Mouse (Mus musculus): Measurements from ENCODE around the gene Olfr143. TPM values are rescaled to one million over a fixed set of nuclear protein-coding genes. Genes with fewer than 3 reads are reported as not detected.

The Olfr143 gene
- polyA plus RNA-seq (2016; fragmentation: Nextera tagmentation; extraction: Ambion mirVana): not detected in 2 replicates

- Histone ChIP-seq H3K27ac (replicated peaks) (no peak within 1 kb of the TSS), H3K27me3 (replicated peaks; ENCODE audit: low read depth, poor library complexity, severe bottlenecking) (no peaks in the 10 kb centered on the region), H3K4me1 (no peaks in the 10 kb centered on the region), H3K4me3 (no peak within 1 kb of the TSS), H3K36me3 (replicated peaks) (no peaks in the 10 kb centered on the region), H3K9me3 (no peaks in the 10 kb centered on the region)
- DNase-seq (ENCODE audit: low spot score): no peak
Observed at GRCm38 (mm10) chr9:38252474-38252873, at the start of gene Olfr143. TSS of gene Olfr143 (plus strand) at chr9:38252774.

GRCm38 (mm10) chr9:38208065-38208464, 44.5 kb upstream of the Olfr143 start, which contains the start of gene Olfr893:
TSS of gene Olfr893 (plus strand) at chr9:38208365.
- DNase-seq (ENCODE audit: low spot score): no peak
- Histone ChIP-seq H3K4me1 (no peaks in the 10 kb centered on the region), H3K9me3 (peaks cover 3% of the 10 kb centered on the region; the same call in 1 of the 2 replicates), H3K27ac (replicated peaks) (no peak within 1 kb of the TSS), H3K36me3 (replicated peaks) (no peaks in the 10 kb centered on the region), H3K27me3 (replicated peaks; ENCODE audit: low read depth, poor library complexity, severe bottlenecking) (no peaks in the 10 kb centered on the region), H3K4me3 (no peak within 1 kb of the TSS)
- 88% methylated on average over 3 of the region's 3 CpGs for WGBS

DNA sequence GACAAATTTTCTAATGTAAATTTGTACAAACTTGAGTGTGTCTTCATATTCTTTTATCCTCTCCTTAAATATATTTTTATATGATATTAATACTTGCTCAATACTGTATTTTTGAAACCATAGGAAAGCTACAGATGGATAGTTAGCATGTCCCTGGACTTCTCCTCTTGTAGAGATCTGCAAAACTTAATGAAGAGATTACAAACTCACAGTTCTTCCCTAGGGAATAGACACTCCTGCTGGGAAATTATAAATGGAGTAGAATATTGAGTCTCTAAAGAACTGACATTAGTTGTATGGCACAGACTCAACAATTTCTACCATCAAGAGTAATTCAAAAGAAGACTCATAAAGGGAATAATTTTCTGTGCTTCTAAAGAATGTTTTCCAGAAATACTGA, 34.8 kb upstream of the Olfr143 start, which contains the start of gene Olfr894:
TSS of gene Olfr894 (plus strand) at position 301 of the 400 bp plus-strand sequence.
- DNase-seq (ENCODE audit: low spot score): no peak
- Histone ChIP-seq H3K27ac (replicated peaks) (no peak within 1 kb of the TSS), H3K4me3 (no peak within 1 kb of the TSS), H3K9me3 (no peaks in the 10 kb centered on the region), H3K4me1 (no peaks in the 10 kb centered on the region), H3K36me3 (replicated peaks) (no peaks in the 10 kb centered on the region), H3K27me3 (replicated peaks; ENCODE audit: low read depth, poor library complexity, severe bottlenecking) (no peaks in the 10 kb centered on the region)

- Histone ChIP-seq H3K27ac (replicated peaks) (no peak within 1 kb of the TSS), H3K4me1 (no peaks in the 10 kb centered on the region), H3K27me3 (replicated peaks; ENCODE audit: low read depth, poor library complexity, severe bottlenecking) (no peaks in the 10 kb centered on the region), H3K4me3 (no peak within 1 kb of the TSS), H3K9me3 (no peaks in the 10 kb centered on the region), H3K36me3 (replicated peaks) (no peaks in the 10 kb centered on the region)
- no peak for DNase-seq (ENCODE audit: low spot score)
Observed at GRCm38 (mm10) chr9:38267551-38267950, 15.0 kb downstream of the Olfr143 start, which contains the start of gene Olfr895. TSS of gene Olfr895 (plus strand) at chr9:38267851.

DNA sequence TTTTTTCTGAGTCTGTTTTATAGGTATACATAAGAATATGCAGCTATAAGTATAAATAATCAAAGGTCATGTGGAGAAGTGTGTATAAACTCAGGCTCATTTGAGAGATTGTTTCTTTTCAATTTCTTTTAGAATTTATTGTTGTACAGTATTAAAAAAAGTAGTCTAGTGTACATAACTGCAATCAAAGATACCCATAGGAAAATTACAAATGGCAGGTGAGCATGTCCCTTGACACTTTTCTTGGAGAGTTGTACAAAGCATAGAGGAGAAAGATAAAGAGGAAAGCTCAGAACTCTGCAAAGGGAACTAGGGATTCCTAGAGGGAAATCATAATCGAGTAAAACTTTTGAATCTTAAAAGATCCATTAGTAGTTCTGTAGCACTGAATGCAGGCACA, 38.2 kb downstream of the Olfr143 start, which contains the start of gene Olfr896-ps1:
TSS of gene Olfr896-ps1 (plus strand) at position 301 of the 400 bp plus-strand sequence.
- Histone ChIP-seq H3K27ac (replicated peaks) (no peak within 1 kb of the TSS), H3K4me1 (no peaks in the 10 kb centered on the region), H3K36me3 (replicated peaks) (no peaks in the 10 kb centered on the region), H3K4me3 (no peak within 1 kb of the TSS), H3K27me3 (replicated peaks; ENCODE audit: low read depth, poor library complexity, severe bottlenecking) (no peaks in the 10 kb centered on the region), H3K9me3 (no peaks in the 10 kb centered on the region)
- DNase-seq (ENCODE audit: low spot score): no peak
- WGBS: 83% methylated on average over 1 of the region's 1 CpGs

Other genes with a start within 250 kb of the Olfr143 start
- not detected in 2 replicates for gene Olfr883, start 227.0 kb upstream of the Olfr143 start, polyA plus RNA-seq (2016; fragmentation: Nextera tagmentation; extraction: Ambion mirVana)
- not detected in 2 replicates for gene Olfr884, start 206.2 kb upstream of the Olfr143 start, polyA plus RNA-seq (2016; fragmentation: Nextera tagmentation; extraction: Ambion mirVana)
- not detected in 2 replicates for gene Olfr885, start 191.5 kb upstream of the Olfr143 start, polyA plus RNA-seq (2016; fragmentation: Nextera tagmentation; extraction: Ambion mirVana)
- gene Olfr887, start 168.7 kb upstream of the Olfr143 start, polyA plus RNA-seq (2016; fragmentation: Nextera tagmentation; extraction: Ambion mirVana): not detected in 2 replicates
- gene Olfr888, start 144.6 kb upstream of the Olfr143 start, polyA plus RNA-seq (2016; fragmentation: Nextera tagmentation; extraction: Ambion mirVana): not detected in 2 replicates
- gene Olfr889, start 137.6 kb upstream of the Olfr143 start, polyA plus RNA-seq (2016; fragmentation: Nextera tagmentation; extraction: Ambion mirVana): 0.19 and 0.26 TPM in 2 replicates
- not detected in 2 replicates for gene Olfr890, start 110.3 kb upstream of the Olfr143 start, polyA plus RNA-seq (2016; fragmentation: Nextera tagmentation; extraction: Ambion mirVana)
- not detected in 2 replicates for gene Olfr891, start 72.0 kb upstream of the Olfr143 start, polyA plus RNA-seq (2016; fragmentation: Nextera tagmentation; extraction: Ambion mirVana)
- gene Olfr893, start 44.4 kb upstream of the Olfr143 start, polyA plus RNA-seq (2016; fragmentation: Nextera tagmentation; extraction: Ambion mirVana): not detected in 2 replicates
- gene Olfr894, start 34.7 kb upstream of the Olfr143 start, polyA plus RNA-seq (2016; fragmentation: Nextera tagmentation; extraction: Ambion mirVana): not detected in 2 replicates
- not detected in 2 replicates for gene Olfr895, start 15.1 kb downstream of the Olfr143 start, polyA plus RNA-seq (2016; fragmentation: Nextera tagmentation; extraction: Ambion mirVana)
- not detected in 2 replicates for gene Olfr896-ps1, start 38.3 kb downstream of the Olfr143 start, polyA plus RNA-seq (2016; fragmentation: Nextera tagmentation; extraction: Ambion mirVana)
- not detected in 2 replicates for gene Olfr25, start 76.3 kb downstream of the Olfr143 start, polyA plus RNA-seq (2016; fragmentation: Nextera tagmentation; extraction: Ambion mirVana)
- not detected in 2 replicates for gene Olfr898, start 95.6 kb downstream of the Olfr143 start, polyA plus RNA-seq (2016; fragmentation: Nextera tagmentation; extraction: Ambion mirVana)
- not detected in 2 replicates for gene Olfr250, start 114.1 kb downstream of the Olfr143 start, polyA plus RNA-seq (2016; fragmentation: Nextera tagmentation; extraction: Ambion mirVana)
- gene Olfr251, start 124.3 kb downstream of the Olfr143 start, polyA plus RNA-seq (2016; fragmentation: Nextera tagmentation; extraction: Ambion mirVana): not detected in 2 replicates
- not detected in 2 replicates for gene Olfr147, start 148.9 kb downstream of the Olfr143 start, polyA plus RNA-seq (2016; fragmentation: Nextera tagmentation; extraction: Ambion mirVana)
- not detected in 2 replicates for gene Olfr901, start 176.7 kb downstream of the Olfr143 start, polyA plus RNA-seq (2016; fragmentation: Nextera tagmentation; extraction: Ambion mirVana)
- gene Olfr902, start 194.9 kb downstream of the Olfr143 start, polyA plus RNA-seq (2016; fragmentation: Nextera tagmentation; extraction: Ambion mirVana): not detected in 2 replicates
- not detected in 2 replicates for gene Olfr904, start 210.4 kb downstream of the Olfr143 start, polyA plus RNA-seq (2016; fragmentation: Nextera tagmentation; extraction: Ambion mirVana)
- gene Olfr905, start 218.3 kb downstream of the Olfr143 start, polyA plus RNA-seq (2016; fragmentation: Nextera tagmentation; extraction: Ambion mirVana): not detected in 2 replicates
- not detected in 2 replicates for gene Olfr906, start 234.3 kb downstream of the Olfr143 start, polyA plus RNA-seq (2016; fragmentation: Nextera tagmentation; extraction: Ambion mirVana)
- not detected in 2 replicates for gene Olfr907, start 243.0 kb downstream of the Olfr143 start, polyA plus RNA-seq (2016; fragmentation: Nextera tagmentation; extraction: Ambion mirVana)

Measured in embryonic facial prominence, embryonic 10.5 days (tissue).